Mouse (Mus musculus): ENCODE measurements at regions not wholly inside any gene's neighbourhood (a gene's known extent, or its start where the extent isn't known, plus 50 kb on each side); places are given as distances from the start of the nearest gene placed in this dataset.

GRCm38 (mm10) chr6:68445782-68446181, 910.2 kb upstream of the Tacstd2 start:
- TF ChIP-seq CTCF (IDR thresholded peaks at IDR 0.05; ENCODE audit: low read depth) (no peak), EP300 (optimal IDR thresholded peaks at IDR 0.05) (no peak)
